Mouse (Mus musculus): Measurements from ENCODE around the gene Igfals.

Igfals gene

DNA sequence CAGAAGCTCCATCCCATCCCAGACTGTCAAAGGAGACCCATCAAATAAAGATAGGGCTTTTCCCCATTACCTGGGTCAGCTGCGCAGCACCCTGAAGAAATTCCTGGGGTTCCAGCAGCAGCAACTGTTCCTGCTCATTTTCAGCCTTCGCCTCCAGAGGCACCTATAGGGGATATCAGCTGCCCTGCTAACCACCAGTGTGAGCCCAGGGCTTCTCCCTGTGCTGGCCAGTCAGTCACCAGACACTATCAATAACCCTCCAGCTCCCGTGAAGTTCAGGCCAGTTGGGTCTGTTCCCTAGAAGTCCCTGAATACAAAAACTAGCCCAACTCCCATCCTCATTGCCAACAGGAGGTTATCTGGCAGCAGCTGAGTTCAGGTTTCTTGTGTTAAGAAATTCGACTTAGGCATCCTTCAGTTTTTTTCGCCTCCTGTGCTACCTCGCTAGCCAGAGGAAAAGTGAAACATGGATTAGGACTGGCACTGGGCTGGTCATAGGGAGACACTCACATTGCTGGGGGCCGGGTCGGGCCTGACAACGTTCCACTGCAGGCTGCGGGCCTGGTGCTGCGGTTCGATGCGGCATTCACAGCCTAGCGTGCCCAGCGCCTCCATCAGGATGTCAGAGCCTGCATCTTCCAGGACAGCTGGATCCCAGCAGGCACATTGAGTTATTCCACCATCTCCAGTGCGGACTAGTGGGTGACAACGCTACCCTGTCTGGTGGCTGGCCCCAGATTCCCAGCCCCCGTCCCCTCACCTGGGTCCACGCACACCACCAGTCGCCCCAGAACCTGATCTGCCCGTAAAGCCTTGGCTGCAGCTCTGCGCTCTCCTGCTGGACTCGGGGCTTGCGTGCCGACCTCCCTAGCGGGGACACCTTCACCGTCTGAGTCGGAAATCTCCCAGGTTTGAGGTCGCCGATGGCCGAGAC lies 28.5 kb downstream of the Igfals start:
- no peak for DNase-seq (ENCODE audit: low read depth, low spot score)

DNA sequence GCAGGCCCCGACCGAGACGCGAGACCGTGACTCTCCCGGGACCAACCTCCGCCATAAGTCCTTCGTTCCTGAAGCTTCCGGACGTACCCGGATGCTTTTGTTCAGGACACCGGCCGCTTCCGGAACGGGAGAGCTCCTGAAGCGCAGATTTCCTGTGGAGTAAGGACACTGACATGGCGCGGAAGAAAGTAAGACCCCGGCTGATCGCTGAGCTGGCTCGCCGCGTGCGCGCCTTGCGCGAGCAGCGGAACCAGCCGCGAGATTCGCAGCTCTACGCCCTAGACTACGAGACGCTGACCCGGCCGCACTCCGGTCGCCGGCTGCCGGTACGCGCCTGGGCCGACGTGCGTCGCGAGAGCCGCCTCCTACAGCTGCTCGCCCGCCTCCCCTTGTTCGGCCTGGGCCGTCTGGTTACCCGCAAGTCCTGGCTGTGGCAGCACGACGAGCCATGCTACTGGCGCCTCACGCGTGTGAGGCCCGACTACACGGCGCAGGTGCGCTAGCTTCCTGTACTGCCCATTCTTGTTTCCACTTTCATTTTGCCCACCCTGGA lies 29.3 kb downstream of the Igfals start, which contains the start of the genes Eme2 and Mrps34:
Gene Eme2, minus strand, starts transcription at position 93 of the 553 bp plus-strand sequence.
Gene Mrps34, plus strand, starts transcription at position 122 of the 553 bp plus-strand sequence.
- peak; percentile 85 for DNase-seq (ENCODE audit: low read depth, low spot score)

DNA sequence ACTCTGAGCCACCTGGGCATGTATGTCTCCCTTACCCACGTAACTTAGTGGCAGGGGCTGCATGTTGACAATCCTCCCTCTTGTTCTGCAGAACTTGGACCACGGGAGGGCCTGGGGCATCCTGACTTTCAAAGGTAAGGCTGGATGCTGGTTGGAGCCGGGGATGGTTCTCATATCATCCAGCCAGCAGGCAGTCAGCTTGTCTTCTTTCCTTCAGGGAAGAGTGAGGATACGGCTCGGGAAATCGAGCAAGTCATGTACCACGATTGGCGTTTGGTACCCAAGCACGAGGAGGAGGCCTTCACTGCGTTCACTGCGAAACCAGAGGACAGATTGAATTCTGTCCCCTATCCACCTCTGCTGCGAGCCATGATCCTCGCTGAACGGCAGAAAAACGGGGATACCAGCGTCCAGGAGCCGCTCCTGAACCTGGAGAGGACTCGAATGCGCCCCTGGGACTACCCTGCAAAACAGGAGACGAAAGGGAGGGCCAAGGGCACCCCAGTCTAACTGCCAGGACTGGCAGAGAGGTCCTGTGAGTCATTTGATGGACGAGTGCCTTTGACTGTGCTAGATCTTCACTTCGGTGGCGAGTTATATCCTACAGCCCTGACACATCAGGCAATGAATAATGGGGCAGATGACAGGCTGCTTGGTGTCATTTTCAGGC lies 29.9 kb downstream of the Igfals start:
- no peak for DNase-seq (ENCODE audit: low read depth, low spot score)

DNA sequence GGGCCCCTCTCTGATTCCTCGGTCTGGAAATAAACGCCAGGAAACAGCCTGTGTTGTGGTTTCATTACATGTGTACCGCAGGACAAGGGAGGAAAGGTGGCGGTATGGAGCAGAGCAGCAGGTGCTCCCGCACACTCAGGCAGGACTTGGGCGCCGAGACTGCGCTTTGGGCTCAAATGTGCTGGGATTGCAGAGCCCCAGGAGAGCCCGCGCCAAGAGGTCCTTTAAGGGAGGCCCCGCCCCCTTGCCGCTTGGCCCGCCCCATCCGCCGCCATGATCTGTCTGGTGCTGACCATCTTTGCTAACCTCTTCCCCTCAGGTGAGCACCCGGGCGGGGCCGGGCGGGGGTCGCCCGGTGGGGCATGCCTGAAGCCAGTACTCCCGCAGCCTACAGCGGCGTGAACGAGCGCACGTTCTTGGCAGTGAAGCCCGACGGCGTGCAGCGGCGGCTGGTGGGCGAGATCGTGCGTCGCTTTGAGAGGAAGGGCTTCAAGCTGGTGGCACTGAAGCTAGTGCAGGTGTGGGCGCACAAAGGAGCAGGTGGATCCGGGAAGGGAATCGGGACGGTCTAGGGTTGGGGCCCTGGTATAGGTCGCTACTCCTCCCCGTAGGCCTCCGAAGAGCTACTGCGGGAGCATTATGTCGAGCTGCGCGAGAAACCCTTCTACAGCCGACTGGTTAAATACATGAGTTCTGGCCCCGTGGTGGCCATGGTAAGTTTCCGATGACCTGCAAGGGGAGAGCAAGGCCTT lies 30.6 kb downstream of the Igfals start, which contains the start of gene Nme3:
Gene Nme3, plus strand, starts transcription at position 260 of the 752 bp plus-strand sequence.
- DNase-seq (ENCODE audit: low read depth, low spot score): peak; percentile 80

DNA sequence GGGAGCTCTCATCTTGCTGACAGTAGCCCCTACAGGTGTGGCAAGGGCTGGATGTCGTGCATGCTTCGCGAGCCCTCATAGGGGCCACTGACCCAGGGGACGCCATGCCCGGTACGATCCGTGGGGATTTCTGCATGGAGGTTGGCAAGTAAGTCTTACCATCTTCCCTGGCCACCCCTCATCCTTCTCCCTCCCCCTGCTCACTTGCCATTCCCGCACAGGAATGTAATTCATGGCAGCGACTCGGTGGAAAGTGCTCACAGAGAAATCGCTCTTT lies 31.1 kb downstream of the Igfals start:
- DNase-seq (ENCODE audit: low read depth, low spot score): no peak

DNA sequence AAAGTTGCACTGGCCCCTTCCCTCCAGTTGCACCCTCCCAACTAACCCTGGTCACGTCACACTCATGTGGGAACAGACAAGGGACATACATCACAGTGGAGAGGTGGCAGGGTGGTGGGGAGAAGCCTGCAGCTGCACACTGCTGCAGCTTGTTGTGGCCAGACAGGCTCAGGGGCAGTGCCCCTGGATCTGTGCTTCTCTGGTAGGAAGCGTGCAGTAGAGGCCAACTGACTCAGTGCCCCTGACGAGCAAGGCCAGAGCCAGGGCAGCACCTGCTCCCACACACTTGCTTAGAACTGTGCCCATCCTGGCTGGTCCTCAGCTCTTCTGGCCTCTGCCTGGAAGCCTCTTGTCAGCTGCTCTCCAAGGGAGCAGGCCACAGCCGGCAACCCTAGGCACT lies 31.8 kb downstream of the Igfals start:
- DNase-seq (ENCODE audit: low read depth, low spot score): no peak

DNA sequence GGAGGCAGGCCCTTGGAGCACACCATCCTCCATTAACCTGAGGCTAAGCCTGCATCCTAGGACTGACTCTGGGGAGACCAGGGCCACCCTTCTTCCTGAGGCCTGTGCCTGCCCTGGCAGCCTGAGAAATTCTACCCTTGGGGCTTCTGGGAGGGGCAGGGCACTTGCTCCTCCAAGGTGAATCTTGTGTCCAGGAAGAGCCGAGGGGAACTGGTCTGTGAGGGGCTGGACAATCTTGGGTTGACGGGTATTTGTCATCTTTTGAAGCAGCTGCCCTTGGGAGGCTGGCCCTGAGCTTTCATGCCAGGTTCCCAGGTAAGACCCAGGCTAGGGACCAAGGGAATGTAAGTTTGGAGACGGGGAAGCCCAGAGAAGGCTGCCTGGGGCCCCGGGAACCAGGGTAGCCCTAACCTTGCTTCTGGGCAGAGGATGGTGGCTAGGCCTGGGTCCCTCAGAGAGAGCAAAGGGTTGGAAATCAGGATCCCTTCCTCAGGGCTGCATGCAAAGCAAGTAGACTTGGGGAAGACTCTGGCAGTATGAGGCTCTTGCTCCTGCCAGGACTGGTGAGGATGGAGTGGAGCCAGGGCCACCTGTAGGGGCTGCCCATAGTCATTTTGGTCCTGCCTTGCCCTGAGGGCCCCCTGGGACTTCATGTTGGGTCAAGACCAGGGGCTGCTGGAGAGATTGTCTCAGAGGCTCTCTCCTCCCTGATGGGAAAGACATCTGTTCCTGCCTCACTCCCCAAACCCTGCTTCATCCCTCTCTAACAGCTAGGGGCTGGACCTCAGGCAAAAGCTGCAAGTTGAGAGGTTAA lies 32.5 kb downstream of the Igfals start:
- no peak for DNase-seq (ENCODE audit: low read depth, low spot score)

DNA sequence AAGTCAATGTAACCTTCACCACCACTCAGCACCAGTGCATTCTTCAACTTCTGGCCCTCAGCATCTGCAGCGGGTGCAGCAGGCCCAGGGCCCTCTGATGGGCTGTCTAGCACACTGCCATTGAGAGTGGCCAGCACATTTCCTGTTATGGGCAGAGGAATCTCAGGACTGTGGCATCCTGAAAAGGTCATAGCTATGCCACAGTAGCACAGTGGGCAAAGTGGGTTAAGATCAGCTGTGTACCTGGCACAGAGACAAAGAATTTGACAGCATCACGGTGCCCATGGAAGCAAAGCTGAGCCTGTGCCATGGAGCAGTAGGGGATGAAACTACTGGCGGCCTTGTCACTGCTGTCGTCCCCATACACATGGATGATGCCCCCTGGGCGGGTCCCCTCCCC lies 33.4 kb downstream of the Igfals start:
- no peak for DNase-seq (ENCODE audit: low read depth, low spot score)

DNA sequence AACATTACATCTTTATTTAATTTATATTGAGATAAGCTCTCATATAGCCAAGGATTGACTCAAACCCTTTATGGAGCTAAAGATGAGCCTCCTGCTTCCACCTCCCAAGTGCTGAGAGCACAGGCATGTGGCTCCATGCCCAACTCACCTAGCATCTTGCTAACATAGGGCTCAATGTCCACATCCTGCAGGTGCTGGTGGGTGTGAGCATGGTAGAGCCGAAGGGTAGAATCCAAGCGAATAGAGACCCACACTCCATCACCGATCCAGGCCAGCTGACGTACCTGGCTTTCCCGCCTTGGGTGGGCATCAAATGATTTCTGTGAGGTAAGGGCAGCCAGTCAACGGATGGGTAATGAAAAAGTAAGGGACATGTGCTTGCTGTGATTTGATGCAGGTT lies 34.2 kb downstream of the Igfals start:
- DNase-seq (ENCODE audit: low read depth, low spot score): no peak

DNA sequence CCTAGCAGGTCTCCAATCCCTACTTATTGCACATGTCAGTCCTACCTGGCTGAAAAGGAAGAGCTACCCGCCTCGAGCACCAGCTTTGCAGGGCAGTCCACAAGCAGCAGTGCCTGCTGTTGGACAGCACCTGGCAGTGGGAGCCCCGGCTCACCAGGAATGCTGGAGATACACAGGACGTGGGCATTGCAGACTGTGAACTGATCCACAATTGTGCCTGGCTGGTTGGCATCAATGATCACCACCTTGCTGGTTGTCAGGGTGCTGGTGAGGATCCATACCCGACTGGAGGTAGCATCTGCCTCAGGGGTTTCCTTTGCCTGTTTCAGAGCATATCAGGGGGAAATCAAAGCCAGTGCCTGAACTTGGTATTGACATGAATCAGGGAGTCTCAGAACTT lies 36.3 kb downstream of the Igfals start:
- no peak for DNase-seq (ENCODE audit: low read depth, low spot score)

DNA sequence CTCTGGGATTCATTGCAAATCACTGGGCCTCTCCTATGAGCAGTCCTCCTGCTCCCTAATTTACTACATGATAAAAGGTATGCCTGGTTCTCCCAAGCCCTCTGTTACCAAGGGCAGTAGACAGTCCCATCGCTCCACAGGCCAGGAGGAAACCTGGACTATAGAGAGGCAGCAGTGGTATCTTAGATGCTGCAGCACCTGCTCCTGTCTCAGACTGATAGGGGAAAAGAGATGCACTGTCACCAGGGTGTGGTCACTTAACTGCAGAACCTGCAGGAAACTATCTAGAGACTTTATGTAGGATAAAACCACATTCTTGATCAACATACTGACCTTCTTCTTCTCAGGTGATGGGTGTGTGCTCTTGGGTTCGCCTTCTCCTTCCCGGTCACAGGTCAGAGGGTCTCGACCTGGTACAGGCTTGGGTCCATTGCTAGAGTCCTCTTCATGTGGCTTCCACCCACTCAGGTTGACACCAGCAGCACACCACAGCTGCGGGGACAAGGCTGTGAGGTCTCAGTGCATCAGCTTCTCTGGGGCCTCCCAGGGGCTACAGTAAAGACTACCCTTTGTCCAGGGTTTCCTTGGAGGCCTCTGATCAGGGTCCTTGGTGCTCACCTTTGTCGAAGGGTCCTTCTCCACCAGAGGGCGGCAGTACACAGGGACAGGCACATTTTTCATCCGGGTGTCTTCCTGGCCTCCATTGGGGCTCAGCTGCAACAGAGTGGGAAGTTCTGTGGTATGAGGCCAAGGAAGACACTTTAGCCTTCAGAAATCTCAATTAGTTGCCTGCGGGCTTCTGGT lies 37.1 kb downstream of the Igfals start:
- peak; percentile 33 for DNase-seq (ENCODE audit: low read depth, low spot score)

DNA sequence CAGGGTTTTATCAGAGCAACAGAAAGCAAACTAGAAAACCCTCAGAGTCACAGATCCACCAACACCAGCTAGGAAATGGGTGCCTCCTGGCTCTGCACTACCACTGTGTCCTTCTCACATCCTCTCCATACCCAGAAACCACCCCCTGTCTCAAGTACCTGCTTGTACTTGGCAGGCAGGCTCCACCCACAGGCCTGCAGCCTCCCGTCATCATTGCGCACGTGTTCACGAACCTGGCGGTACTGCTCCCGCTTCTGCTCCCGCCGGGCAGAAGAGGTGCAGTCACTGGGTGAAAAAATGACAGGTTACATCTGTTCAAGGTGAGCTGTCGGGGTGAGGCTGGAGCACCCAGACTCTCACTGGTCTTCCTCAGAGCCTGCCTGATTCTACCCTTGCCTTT lies 38.0 kb downstream of the Igfals start:
- DNase-seq (ENCODE audit: low read depth, low spot score): no peak

DNA sequence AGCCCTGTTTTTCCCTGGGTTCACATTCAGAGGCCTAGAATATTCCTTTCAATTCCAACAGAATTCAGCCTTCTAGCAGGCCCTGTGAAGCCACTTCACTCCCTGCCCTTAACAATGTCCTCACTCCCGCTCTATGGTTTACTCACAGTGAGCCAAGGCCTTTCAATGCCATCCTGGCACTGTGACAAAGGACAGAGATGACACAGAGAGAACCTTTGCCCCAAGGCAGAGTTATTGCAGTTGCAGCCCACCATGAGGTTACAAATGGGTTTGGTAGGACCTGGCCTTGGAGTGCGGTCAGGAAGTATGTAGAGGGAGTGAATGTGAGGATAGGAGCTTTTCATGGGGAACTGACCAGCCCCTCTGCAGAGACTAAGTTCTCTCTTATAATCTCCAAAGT lies 41.8 kb downstream of the Igfals start:
- no peak for DNase-seq (ENCODE audit: low read depth, low spot score)

DNA sequence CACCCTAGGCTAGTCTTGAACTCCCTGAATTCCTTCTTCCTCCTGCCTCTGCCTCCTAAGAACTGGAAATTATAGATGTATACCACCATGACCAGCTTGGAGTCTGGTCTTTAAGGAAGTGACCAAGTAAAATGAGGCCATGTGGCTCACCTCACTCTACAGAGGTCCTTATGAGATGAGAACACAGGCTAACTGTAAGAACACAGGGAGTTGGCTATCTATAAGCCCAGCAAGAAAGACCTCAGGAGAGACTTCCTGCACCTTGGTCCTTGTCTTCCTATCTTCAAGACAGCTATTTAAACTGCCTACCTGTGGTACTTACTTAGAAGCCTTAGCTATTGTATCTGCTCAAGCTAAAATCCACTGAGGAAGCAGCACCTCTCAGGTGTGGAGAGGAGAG lies 48.2 kb downstream of the Igfals start:
- DNase-seq (ENCODE audit: low read depth, low spot score): no peak

DNA sequence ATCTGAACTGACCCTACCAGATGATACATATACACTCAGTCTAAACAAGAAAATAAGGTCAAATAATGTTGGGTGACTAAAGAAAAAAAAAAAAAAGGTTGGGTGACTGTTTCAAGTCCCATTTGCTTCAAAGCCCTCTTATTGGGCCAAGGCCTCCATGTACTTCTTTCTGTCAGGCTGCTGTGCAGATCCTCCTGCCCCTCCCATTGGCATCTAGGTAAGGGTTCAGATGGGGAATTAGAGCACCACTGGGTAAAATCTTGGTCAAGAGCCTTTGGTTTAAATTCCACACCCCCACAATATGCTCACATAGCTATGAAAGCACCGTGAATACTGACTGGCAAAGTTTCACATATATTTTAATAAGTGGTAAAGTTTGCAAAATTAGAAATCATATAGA lies 57.4 kb downstream of the Igfals start:
- DNase-seq (ENCODE audit: low read depth, low spot score): no peak

DNA sequence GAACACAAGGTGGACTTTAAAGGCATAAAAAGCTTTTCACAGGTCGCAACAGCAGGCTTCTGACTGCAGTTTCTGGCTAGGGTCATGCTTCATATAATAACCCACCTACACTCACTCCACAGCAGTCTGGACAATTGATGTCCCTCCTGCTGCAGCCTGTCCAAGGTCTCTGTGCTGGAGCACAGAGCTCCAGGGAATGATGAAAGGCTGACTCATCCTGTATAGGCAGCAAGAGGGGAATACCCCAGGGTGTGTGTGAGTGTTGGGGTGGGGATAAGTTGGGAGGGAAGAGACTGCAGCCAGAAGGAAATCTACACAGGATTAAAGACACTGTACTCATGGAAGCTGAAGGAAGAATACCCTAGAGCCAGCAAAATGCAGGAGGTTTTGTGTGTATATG lies 63.7 kb downstream of the Igfals start:
- no peak for DNase-seq (ENCODE audit: low read depth, low spot score)

Data from CD4-positive, CD25-positive, alpha-beta regulatory T cell, adult 2 months (primary cell).